Mouse (Mus musculus) bone marrow macrophage, adult 2 months (primary cell): Measurements from ENCODE around the gene Wbp1.

ENCODE experiments used
- CTCF ChIP-seq: IDR thresholded peaks from 2 replicates; pipeline ENCODE4 v1.5.1; 2012; ENCODE audit warnings: low read depth, mild to moderate bottlenecking, low read length, moderate library complexity
- POLR2A ChIP-seq: IDR thresholded peaks from 2 replicates; pipeline ENCODE4 v1.6.1; 2012; ENCODE audit warnings: mild to moderate bottlenecking, low read depth, low read length, borderline replicate concordance

GRCm38 (mm10) chr6:83134951-83135513 is 13.7 kb upstream of the Wbp1 start, which contains the start of gene Rtkn:
- TF ChIP-seq CTCF (no peak), POLR2A (no peak)
